Mouse (Mus musculus) heart, postnatal 25 days (tissue): Measurements from ENCODE around the gene Wdr81. TPM values are rescaled to one million over a fixed set of nuclear protein-coding genes. Genes with fewer than 3 reads are reported as not detected.

Source experiments
- DNase-seq: peaks from one replicate; pipeline ENCODE4 v3.0.0; 2022; ENCODE audit warnings: low spot score
- intact Hi-C: fragments of 180-260 bp; cut with DNase I; formaldehyde crosslinking; loops from one replicate; pipeline ENCODE4 v1.15.1; 2025
- microRNA-seq: library from miRNA; unstranded; fragments of <30 nt; microRNA quantifications from one replicate; pipeline ENCODE4 v1.2.0, GENCODE M21; 2022
- total RNA-seq, 2 experiments: library from RNA; stranded (reverse); gene quantifications; 2 replicates each; pipeline ENCODE4 v1.2.3; 2021

Wdr81 gene
- total RNA-seq, 2 experiments from 2014 or later: 7.7 to 9.1 TPM

- no peak for DNase-seq
- intact Hi-C loops: no loop called here
Observed at GRCm38 (mm10) chr11:75409679-75410575, 44.6 kb downstream of the Wdr81 start.

- DNase-seq: no peak
- intact Hi-C loops: no loop called here
Observed at GRCm38 (mm10) chr11:75406865-75407264, 47.7 kb downstream of the Wdr81 start.

GRCm38 (mm10) chr11:75406104-75406503 lies 48.4 kb downstream of the Wdr81 start:
- intact Hi-C loops: no loop called here
- DNase-seq: no peak

- intact Hi-C loops: loop anchor here (5.0 kb wide), 4 partner anchors 82 to 228 kb away; partner anchors contain the start of genes Ovca2, Prpf8, Rilp and Scarf1
- no peak for DNase-seq
Observed at GRCm38 (mm10) chr11:75404801-75405200, 49.7 kb downstream of the Wdr81 start.

- intact Hi-C loops: loop anchor here (5.0 kb wide), 4 partner anchors 84 to 226 kb away; partner anchors contain the start of genes Ovca2, Prpf8, Rilp and Scarf1
- DNase-seq: peak; percentile 40
Observed at GRCm38 (mm10) chr11:75403301-75404052, 51.0 kb downstream of the Wdr81 start.

GRCm38 (mm10) chr11:75402271-75402690 lies 52.2 kb downstream of the Wdr81 start:
- intact Hi-C loops: loop anchor here (5.0 kb wide), 4 partner anchors 85 to 225 kb away; partner anchors contain the start of genes Ovca2, Prpf8, Rilp and Scarf1
- DNase-seq: no peak

- intact Hi-C loops: loop anchor here (5.0 kb wide), 4 partner anchors 87 to 223 kb away; partner anchors contain the start of genes Ovca2, Prpf8, Rilp and Scarf1
- no peak for DNase-seq
Observed at GRCm38 (mm10) chr11:75400099-75400498, 54.4 kb downstream of the Wdr81 start.

GRCm38 (mm10) chr11:75399411-75399841 lies 55.1 kb downstream of the Wdr81 start:
- DNase-seq: no peak
- intact Hi-C loops: no loop called here

- no peak for DNase-seq
- intact Hi-C loops: no loop called here
Observed at GRCm38 (mm10) chr11:75397452-75397851, 57.1 kb downstream of the Wdr81 start.

GRCm38 (mm10) chr11:75395611-75396010 lies 58.9 kb downstream of the Wdr81 start:
- no peak for DNase-seq
- intact Hi-C loops: no loop called here

Small RNA genes lying within 50 kb of the gene (microRNA-seq; reads per million reads assigned to microRNA genes)
- gene Mir22: 29,862 reads per million, percentile 98 among the genes with 10 or more reads in this experiment

Other genes starting within 250 kb of the Wdr81 start
- 10 to 100 TPM; 58.0 to 63.5 TPM for gene Rpa1, start 106.4 kb downstream of the Wdr81 start, total RNA-seq
- gene Smyd4, start 106.3 kb downstream of the Wdr81 start, total RNA-seq: 1 to 10 TPM; 4.3 to 4.6 TPM
- gene Serpinf1, start 32.0 kb downstream of the Wdr81 start, total RNA-seq: 10 to 100 TPM; 26.3 to 26.9 TPM
- not detected for gene Serpinf2, start 15.1 kb downstream of the Wdr81 start, total RNA-seq
- 1 to 10 TPM; 7.9 to 8.1 TPM for gene Tlcd2, start 7.0 kb upstream of the Wdr81 start, total RNA-seq
- gene Prpf8, start 32.1 kb upstream of the Wdr81 start, total RNA-seq: 10 to 100 TPM; 78.7 to 89.4 TPM
- 10 to 100 TPM; 47.4 to 47.8 TPM for gene Rilp, start 55.4 kb upstream of the Wdr81 start, total RNA-seq
- gene Scarf1, start 58.8 kb upstream of the Wdr81 start, total RNA-seq: 10 to 100 TPM in 1 of 2 experiments, 1 to 10 TPM in 1; 8.5 to 12.1 TPM
- 10 to 100 TPM; 14.9 to 18.2 TPM for gene Slc43a2, start 77.0 kb upstream of the Wdr81 start, total RNA-seq
- 100 to 1,000 TPM; 108 to 115 TPM for gene Pitpna, start 133.4 kb upstream of the Wdr81 start, total RNA-seq
- gene Inpp5k, start 176.3 kb upstream of the Wdr81 start, total RNA-seq: 10 to 100 TPM; 27.8 to 29.8 TPM
- gene Myo1c, start 195.8 kb upstream of the Wdr81 start, total RNA-seq: 100 to 1,000 TPM; 119 to 132 TPM
- gene Crk, start 224.5 kb upstream of the Wdr81 start, total RNA-seq: 10 to 100 TPM; 81.3 to 88.2 TPM